Mouse (Mus musculus): ENCODE measurements around the gene Tdrd7. TPM values are rescaled to one million over a fixed set of nuclear protein-coding genes. Genes with fewer than 3 reads are reported as not detected.
A peak's percentile ranks its signal among the peaks of the same experiment; 100 is the strongest.

The Tdrd7 gene
- total and polyA plus RNA-seq, 2 experiments from 2014 or later = 24.1 to 28.0 TPM

DNA sequence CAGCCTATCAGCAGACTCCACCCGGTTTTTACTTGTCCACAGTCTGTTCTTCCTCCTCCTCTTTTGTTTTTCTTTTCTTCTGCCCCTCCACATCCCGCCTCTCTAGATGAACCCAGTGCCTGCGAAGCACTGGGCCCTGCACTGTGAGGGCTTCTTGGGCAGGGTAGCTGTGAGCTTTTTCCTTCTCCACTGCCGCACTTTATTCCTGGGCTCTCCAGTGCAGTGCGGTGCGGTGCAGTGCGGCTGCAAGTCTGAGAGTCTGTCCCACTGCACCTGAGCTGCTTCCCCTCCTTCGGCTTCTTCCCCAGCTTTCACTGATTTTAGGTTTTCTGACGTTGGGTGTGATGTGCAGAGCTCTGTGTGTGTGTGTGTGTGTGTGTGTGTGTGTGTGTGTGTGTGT is 67.3 kb downstream of the Tdrd7 start:
- H3K4me1 ChIP-seq (ENCODE audit: insufficient read depth, low read length) = no peaks in the 10 kb centered on the region
- WGBS = 70% methylated on average over 9 of the region's 9 CpGs

GRCm38 (mm10) chr4:46033197-46033596 is 68.1 kb downstream of the Tdrd7 start:
- no peak for TF ChIP-seq CTCF (IDR thresholded peaks at IDR 0.05)
- Histone ChIP-seq H3K4me2 (ENCODE audit: low read depth, low read length, poor library complexity, severe bottlenecking) (no peak overlapping the region), H3K27me3 (ENCODE audit: insufficient read depth, low read length) (peaks cover 10% of the 10 kb centered on the region; the same call in 1 of the 2 replicates), H3K4me1 (ENCODE audit: insufficient read depth, low read length) (no peaks in the 10 kb centered on the region), H3K9ac (replicated peaks; ENCODE audit: low read length, poor library complexity, severe bottlenecking) (no peak overlapping the region), H3K4me3 (ENCODE audit: low read depth, low read length) (no peak overlapping the region), H3K36me3 (ENCODE audit: insufficient read depth, low read length) (peaks cover 10% of the 10 kb centered on the region; the same call in 1 of the 2 replicates), H3K9me3 (ENCODE audit: low read length) (no peaks in the 10 kb centered on the region), H3K27ac (ENCODE audit: low read depth, low read length) (no peak overlapping the region)
- no peak for DNase-seq (ENCODE audit: low spot score)
- WGBS = 88% methylated on average over 2 of the region's 2 CpGs
- no peak for ATAC-seq (ENCODE audit: low FRiP score)

More for the DNA sequence above, 67.3 kb downstream of the Tdrd7 start:
- Histone ChIP-seq H3K27me3 (ENCODE audit: insufficient read depth, low read length) (peaks cover 2% of the 10 kb centered on the region; the same call in 1 of the 2 replicates), H3K27ac (ENCODE audit: low read depth, low read length) (no peak overlapping the region), H3K4me2 (ENCODE audit: low read depth, low read length, poor library complexity, severe bottlenecking) (no peak overlapping the region), H3K36me3 (ENCODE audit: insufficient read depth, low read length) (peaks cover 10% of the 10 kb centered on the region; the same call in 1 of the 2 replicates), H3K4me3 (ENCODE audit: low read depth, low read length) (no peak overlapping the region), H3K9me3 (ENCODE audit: low read length) (no peaks in the 10 kb centered on the region), H3K9ac (replicated peaks; ENCODE audit: low read length, poor library complexity, severe bottlenecking) (no peak overlapping the region)
- ATAC-seq (ENCODE audit: low FRiP score) = no peak
- no peak for DNase-seq (ENCODE audit: low spot score)
- TF ChIP-seq CTCF (IDR thresholded peaks at IDR 0.05) = no peak

GRCm38 (mm10) chr4:46038591-46038891 is 73.4 kb downstream of the Tdrd7 start:
- ATAC-seq (ENCODE audit: low FRiP score) (no peak), DNase-seq (ENCODE audit: low spot score) (no peak)
- no peak for TF ChIP-seq CTCF (IDR thresholded peaks at IDR 0.05)
- no peaks in the 10 kb centered on the region for H3K9me3 ChIP-seq (ENCODE audit: low read length)
- H3K4me1 ChIP-seq (ENCODE audit: insufficient read depth, low read length) = peaks cover 8% of the 10 kb centered on the region; the same call in 1 of the 2 replicates
- H3K4me2 ChIP-seq (ENCODE audit: low read depth, low read length, poor library complexity, severe bottlenecking) = peak overlapping the region; percentile 98
- no peak overlapping the region for H3K27ac ChIP-seq (ENCODE audit: low read depth, low read length)
- peaks cover 35% of the 10 kb centered on the region; the same call in 1 of the 2 replicates for H3K27me3 ChIP-seq (ENCODE audit: insufficient read depth, low read length)
- 9% methylated on average over 12 of the region's 12 CpGs for WGBS
- peaks cover 3% of the 10 kb centered on the region; the same call in 1 of the 2 replicates for H3K36me3 ChIP-seq (ENCODE audit: insufficient read depth, low read length)
- peak overlapping the region; percentile 55 for H3K4me3 ChIP-seq (ENCODE audit: low read depth, low read length)
- H3K9ac ChIP-seq (replicated peaks; ENCODE audit: low read length, poor library complexity, severe bottlenecking) = no peak overlapping the region

GRCm38 (mm10) chr4:46038892-46039751 is 74.0 kb downstream of the Tdrd7 start, which contains the start of gene Tmod1:
Tmod1 (plus strand) TSS chr4:46038935.
- peaks cover 8% of the 10 kb centered on the region; the same call in 1 of the 2 replicates for H3K4me1 ChIP-seq (ENCODE audit: insufficient read depth, low read length)
- peak within 1 kb of the TSS; percentile 98 for H3K4me2 ChIP-seq (ENCODE audit: low read depth, low read length, poor library complexity, severe bottlenecking)
- peak within 1 kb of the TSS; percentile 56 for H3K9ac ChIP-seq (replicated peaks; ENCODE audit: low read length, poor library complexity, severe bottlenecking)
- ATAC-seq (ENCODE audit: low FRiP score) (no peak), DNase-seq (ENCODE audit: low spot score) (peak; percentile 28)
- peaks cover 35% of the 10 kb centered on the region; the same call in 1 of the 2 replicates for H3K27me3 ChIP-seq (ENCODE audit: insufficient read depth, low read length)
- no peaks in the 10 kb centered on the region for H3K9me3 ChIP-seq (ENCODE audit: low read length)
- H3K4me3 ChIP-seq (ENCODE audit: low read depth, low read length) = peak within 1 kb of the TSS; percentile 55
- no peak within 1 kb of the TSS for H3K27ac ChIP-seq (ENCODE audit: low read depth, low read length)
- H3K36me3 ChIP-seq (ENCODE audit: insufficient read depth, low read length) = peaks cover 3% of the 10 kb centered on the region; the same call in 1 of the 2 replicates
- 1% methylated on average over 51 of the region's 72 CpGs for WGBS
- TF ChIP-seq CTCF (IDR thresholded peaks at IDR 0.05) = 0 out of 2 replicates have a peak, but pooled peaks have one; percentile 1

DNA sequence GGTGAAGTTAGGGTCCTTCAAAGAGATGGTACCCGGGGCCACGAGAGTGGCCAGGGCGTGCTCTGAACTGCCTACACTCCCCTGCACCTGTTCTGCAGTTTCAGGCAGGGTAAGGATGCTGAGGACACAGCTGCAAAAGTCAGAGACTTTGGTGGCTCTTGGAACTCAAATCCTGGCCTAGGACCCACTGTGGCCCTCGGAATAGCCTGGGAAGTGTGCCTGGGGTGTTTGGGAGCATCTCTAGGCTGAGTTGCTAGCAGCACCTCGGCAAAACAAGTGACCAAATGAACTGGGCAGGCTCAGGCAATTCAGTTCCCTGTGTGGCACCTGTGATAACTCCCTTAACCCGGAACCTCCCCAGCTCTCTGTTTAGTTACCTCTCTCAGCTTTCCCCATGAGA is 74.8 kb downstream of the Tdrd7 start:
- Histone ChIP-seq H3K4me2 (ENCODE audit: low read depth, low read length, poor library complexity, severe bottlenecking) (peak overlapping the region; percentile 98), H3K4me1 (ENCODE audit: insufficient read depth, low read length) (peaks cover 8% of the 10 kb centered on the region; the same call in 1 of the 2 replicates), H3K27me3 (ENCODE audit: insufficient read depth, low read length) (peaks cover 35% of the 10 kb centered on the region; the same call in 1 of the 2 replicates), H3K9me3 (ENCODE audit: low read length) (no peaks in the 10 kb centered on the region), H3K36me3 (ENCODE audit: insufficient read depth, low read length) (peaks cover 3% of the 10 kb centered on the region; the same call in 1 of the 2 replicates), H3K4me3 (ENCODE audit: low read depth, low read length) (peak overlapping the region; percentile 55; the same call in 1 of the 2 replicates), H3K27ac (ENCODE audit: low read depth, low read length) (no peak overlapping the region), H3K9ac (replicated peaks; ENCODE audit: low read length, poor library complexity, severe bottlenecking) (no peak overlapping the region)
- no peak for DNase-seq (ENCODE audit: low spot score)
- ATAC-seq (ENCODE audit: low FRiP score) = no peak
- WGBS = 17% methylated on average over 6 of the region's 6 CpGs
- TF ChIP-seq CTCF (IDR thresholded peaks at IDR 0.05) = no peak
